Mouse (Mus musculus): ENCODE measurements at regions not wholly inside any gene's neighbourhood (a gene's known extent, or its start where the extent isn't known, plus 50 kb on each side); places are given as distances from the start of the nearest gene placed in this dataset.

GRCm38 (mm10) chr10:97087286-97087685 is 392.1 kb upstream of the Dcn start:
- DNase-seq: no peak

GRCm38 (mm10) chr10:97090254-97090653 is 389.2 kb upstream of the Dcn start:
- DNase-seq: no peak

GRCm38 (mm10) chr10:97093886-97094285 is 385.5 kb upstream of the Dcn start:
- no peak for DNase-seq

GRCm38 (mm10) chr10:97114501-97114900 is 364.9 kb upstream of the Dcn start:
- DNase-seq: no peak

GRCm38 (mm10) chr10:97122693-97123092 is 356.7 kb upstream of the Dcn start:
- no peak for DNase-seq

GRCm38 (mm10) chr10:97141561-97141960 is 337.8 kb upstream of the Dcn start:
- no peak for DNase-seq

- DNase-seq: no peak
These were observed 320.6 kb upstream of the Dcn start for GRCm38 (mm10) chr10:97158561-97159395.

- DNase-seq: no peak
These were observed 320.0 kb upstream of the Dcn start for GRCm38 (mm10) chr10:97159396-97159760.

GRCm38 (mm10) chr10:97159831-97160575 is 319.4 kb upstream of the Dcn start:
- DNase-seq: no peak

- no peak for DNase-seq
These were observed 318.5 kb upstream of the Dcn start for GRCm38 (mm10) chr10:97160892-97161291.

GRCm38 (mm10) chr10:97178468-97178867 is 300.9 kb upstream of the Dcn start:
- DNase-seq: no peak

- DNase-seq: no peak
These were observed 289.7 kb upstream of the Dcn start for GRCm38 (mm10) chr10:97189696-97190095.

- no peak for DNase-seq
These were observed 268.1 kb upstream of the Dcn start for GRCm38 (mm10) chr10:97211238-97211695.

- DNase-seq: no peak
These were observed 267.5 kb upstream of the Dcn start for GRCm38 (mm10) chr10:97211785-97212398.

- DNase-seq: no peak
These were observed 259.9 kb upstream of the Dcn start for GRCm38 (mm10) chr10:97219474-97219873.

- no peak for DNase-seq
These were observed 259.0 kb upstream of the Dcn start for GRCm38 (mm10) chr10:97220431-97220830.

- DNase-seq: no peak
These were observed 243.8 kb upstream of the Dcn start for GRCm38 (mm10) chr10:97235631-97236030.

GRCm38 (mm10) chr10:97241476-97241875 is 237.9 kb upstream of the Dcn start:
- DNase-seq: no peak

GRCm38 (mm10) chr10:97245674-97246073 is 233.7 kb upstream of the Dcn start:
- DNase-seq: no peak

- DNase-seq: no peak
These were observed 230.9 kb upstream of the Dcn start for GRCm38 (mm10) chr10:97248522-97248921.

GRCm38 (mm10) chr10:97249760-97250159 is 229.6 kb upstream of the Dcn start:
- DNase-seq: no peak

- no peak for DNase-seq
These were observed 229.2 kb upstream of the Dcn start for GRCm38 (mm10) chr10:97250167-97250566.

- no peak for DNase-seq
These were observed 213.4 kb upstream of the Dcn start for GRCm38 (mm10) chr10:97265959-97266517.

All from thymus, postnatal 36 days (tissue).